Comparison of ENCODE assay signal across 31 mouse cellular contexts in genomic region chr12:26774016-26774415, GRCm38 (mm10).
"Had no signal": no experiment of that assay in that cellular context is flagged by ENCODE, and none has a peak within 500 bp of the region (broad histone marks: within the 10 kb centered on the region; RNA-seq: fewer than 3 reads in every experiment).

No protein-coding gene starts in this region.

- H3K9me3 ChIP-seq: limb, embryonic 10.5 days; limb, embryonic 13.5 days; limb, embryonic 15.5 days; liver, embryonic 12.5 days; liver, embryonic 13.5 days; liver, embryonic 15.5 days; lung, embryonic 15.5 days; midbrain, embryonic 10.5 days; midbrain, embryonic 12.5 days; midbrain, embryonic 13.5 days; midbrain, embryonic 15.5 days; neural tube, embryonic 12.5 days; neural tube, embryonic 13.5 days had no signal

- H3K4me1 ChIP-seq: limb, embryonic 15.5 days; liver, embryonic 12.5 days; liver, embryonic 13.5 days; liver, embryonic 15.5 days; lung, embryonic 15.5 days; megakaryocyte, embryonic 14.5 days; neural tube, embryonic 12.5 days had no signal

- H3K4me2 ChIP-seq: limb, embryonic 12.5 days; limb, embryonic 13.5 days; limb, embryonic 15.5 days; liver, embryonic 11.5 days; liver, embryonic 12.5 days; liver, embryonic 13.5 days; liver, embryonic 15.5 days; lung, embryonic 14.5 days; lung, embryonic 15.5 days; midbrain, embryonic 12.5 days; midbrain, embryonic 13.5 days; midbrain, embryonic 15.5 days; neural tube, embryonic 12.5 days; neural tube, embryonic 13.5 days had no signal

- H3K36me3 ChIP-seq: limb, embryonic 10.5 days; limb, embryonic 12.5 days; limb, embryonic 13.5 days; limb, embryonic 15.5 days; liver, embryonic 12.5 days; liver, embryonic 13.5 days; liver, embryonic 15.5 days; lung, embryonic 15.5 days; midbrain, embryonic 10.5 days; midbrain, embryonic 12.5 days; midbrain, embryonic 13.5 days; midbrain, embryonic 15.5 days; neural tube, embryonic 12.5 days; neural tube, embryonic 13.5 days had no signal

- H3K9ac ChIP-seq: limb, embryonic 12.5 days; limb, embryonic 13.5 days; limb, embryonic 15.5 days; liver, embryonic 12.5 days; liver, embryonic 13.5 days; liver, embryonic 14.5 days; liver, embryonic 15.5 days; liver, postnatal 0 days; lung, embryonic 14.5 days; lung, embryonic 15.5 days; midbrain, embryonic 12.5 days; midbrain, embryonic 13.5 days; midbrain, embryonic 15.5 days; neural tube, embryonic 12.5 days; neural tube, embryonic 13.5 days had no signal

- H3K4me3 ChIP-seq: limb, embryonic 10.5 days; limb, embryonic 12.5 days; limb, embryonic 13.5 days; limb, embryonic 15.5 days; liver, embryonic 12.5 days; liver, embryonic 13.5 days; liver, embryonic 15.5 days; lung, embryonic 15.5 days; megakaryocyte, embryonic 14.5 days; midbrain, embryonic 10.5 days; midbrain, embryonic 12.5 days; midbrain, embryonic 13.5 days; midbrain, embryonic 15.5 days; myocyte; neural tube, embryonic 12.5 days; neural tube, embryonic 13.5 days had no signal

- H3K27ac ChIP-seq: limb, embryonic 10.5 days; limb, embryonic 12.5 days; limb, embryonic 13.5 days; limb, embryonic 15.5 days; liver, embryonic 12.5 days; liver, embryonic 13.5 days; liver, embryonic 14.5 days; liver, embryonic 15.5 days; lung, embryonic 15.5 days; macrophage; midbrain, embryonic 10.5 days; midbrain, embryonic 12.5 days; midbrain, embryonic 13.5 days; midbrain, embryonic 15.5 days; neural tube, embryonic 12.5 days; neural tube, embryonic 13.5 days had no signal

- H3K27me3 ChIP-seq: limb, embryonic 12.5 days; limb, embryonic 13.5 days; limb, embryonic 15.5 days; liver, embryonic 12.5 days; liver, embryonic 13.5 days; liver, embryonic 15.5 days; lung, embryonic 15.5 days; megakaryocyte, embryonic 14.5 days; midbrain, embryonic 12.5 days; midbrain, embryonic 13.5 days; midbrain, embryonic 15.5 days; neural tube, embryonic 12.5 days; neural tube, embryonic 13.5 days had no signal

- ATAC-seq: liver, embryonic 12.5 days; liver, postnatal 0 days; lung, postnatal 0 days; midbrain, embryonic 13.5 days; midbrain, embryonic 15.5 days; midbrain, embryonic 16.5 days had no signal

- DNase-seq: left cerebral cortex, postnatal 4 days; liver; liver, embryonic 13.5 days; liver, postnatal 0 days; lung, adult 18-20 months; lung, adult 2 months; lung, embryonic 14.5 days; lung, postnatal 10 days; lung, postnatal 14 days; lung, postnatal 36 days; lung, postnatal 4 days had no signal
